Mouse (Mus musculus) Patski (cell line): ENCODE data around the gene Poc1b. TPM values are rescaled to one million over a fixed set of nuclear protein-coding genes. Genes with fewer than 3 reads are reported as not detected.
"Not testable (repeated sequence)": the region's sequence is repeated elsewhere in the genome, so short reads cannot be mapped to it uniquely, and the experiment has no call there.

Experiments
- ATAC-seq: fragments of 100-300 bp; one replicate; pipeline ENCODE4 v1.8.0; 2021
- CTCF ChIA-PET: fragments of 350-600 bp; sonication (Branson Sonifier 250); formaldehyde crosslinking; loops from one replicate; lab custom pipeline; 2022; ENCODE audit warnings: inconsistent platforms; lab: Charles Lee
- POLR2A ChIA-PET: fragments of 350-600 bp; sonication (Branson Sonifier 250); formaldehyde crosslinking; loops from one replicate; lab custom pipeline; 2022; ENCODE audit warnings: antibody characterized with exemption, inconsistent platforms; lab: Charles Lee
- DNase-seq: peaks from one replicate; pipeline ENCODE4 v3.0.0-alpha.2; 2011; ENCODE audit warnings: low read depth, low spot score
- H3K27me3 ChIP-seq: fragments of 371-371 bp; one replicate; pipeline ENCODE4 v1.5.1; 2021
- CTCF ChIP-seq: fragments of 100-300 bp; IDR thresholded peaks from one replicate; pipeline ENCODE4 v1.5.1; 2021
- in situ Hi-C: fragments of 300-500 bp; cut with MboI; formaldehyde crosslinking; loops from 3 replicates; pipeline ENCODE4 v1.11.1; 2018; ENCODE audit warnings: low pct_unique_long_range_greater_than_20kb, mixed read lengths
- polyA plus RNA-seq: library from polyadenylated mRNA; unstranded; gene quantifications from one replicate; pipeline ENCODE4 v1.2.3, GENCODE M21; 2021

The Poc1b gene
- polyA plus RNA-seq, 1 experiment from 2014 or later, result 10.5 TPM

GRCm38 (mm10) chr10:99214421-99215299 is 107.8 kb downstream of the Poc1b start:
- ChIA-PET CTCF (interaction anchor here (0.9 to 2.2 kb wide), 3 partner anchors 11 to 32 kb away, joined by 3 to 7 read pairs (median 3); no protein-coding TSS in a partner anchor), POLR2A (interaction anchor here (1.0 kb wide), 1 partner anchor 17 kb away, joined by 3 read pairs; no protein-coding TSS in a partner anchor)
- H3K27me3 ChIP-seq, result no peaks in the 10 kb centered on the region
- no peak for DNase-seq
- TF ChIP-seq CTCF, result no peak
- in situ Hi-C loops, result no loop called here
- no peak for ATAC-seq

- ATAC-seq, in situ Hi-C loops, H3K27me3 ChIP-seq, POLR2A ChIA-PET, DNase-seq: not testable (repeated sequence)
- CTCF ChIA-PET, result interaction anchor here (2.2 kb wide), 1 partner anchor 16 kb away, joined by 7 read pairs; no protein-coding TSS in a partner anchor
Measured at GRCm38 (mm10) chr10:99216570-99216969, 109.7 kb downstream of the Poc1b start.

GRCm38 (mm10) chr10:99221540-99221939 is 114.7 kb downstream of the Poc1b start:
- in situ Hi-C loops, result no loop called here
- POLR2A ChIA-PET, result no interaction called here
- no peak for DNase-seq
- CTCF ChIA-PET, result no interaction called here
- TF ChIP-seq CTCF, result no peak
- H3K27me3 ChIP-seq, result no peaks in the 10 kb centered on the region
- no peak for ATAC-seq

- CTCF ChIA-PET, result interaction anchor here (0.8 to 1.0 kb wide), 2 partner anchors 11 to 34 kb away, joined by 3 read pairs; no protein-coding TSS in a partner anchor
- TF ChIP-seq CTCF, result no peak
Measured at GRCm38 (mm10) chr10:99222726-99223125, 115.9 kb downstream of the Poc1b start.

GRCm38 (mm10) chr10:99224218-99224617 is 117.4 kb downstream of the Poc1b start:
- ChIA-PET CTCF (interaction anchor here (0.9 kb wide), 1 partner anchor 9 kb away, joined by 3 read pairs; no protein-coding TSS in a partner anchor), POLR2A (no interaction called here)
- no peak for ATAC-seq
- no peak for TF ChIP-seq CTCF
- in situ Hi-C loops, result no loop called here
- DNase-seq, result no peak
- H3K27me3 ChIP-seq, result no peaks in the 10 kb centered on the region

More at GRCm38 (mm10) chr10:99222726-99223125, 115.9 kb downstream of the Poc1b start:
- in situ Hi-C loops, result no loop called here
- ATAC-seq, result no peak
- POLR2A ChIA-PET, result interaction anchor here (0.9 to 1.2 kb wide), 3 partner anchors 19 to 43 kb away, joined by 3 to 5 read pairs (median 4); no protein-coding TSS in a partner anchor
- DNase-seq, result no peak
- no peaks in the 10 kb centered on the region for H3K27me3 ChIP-seq

GRCm38 (mm10) chr10:99226782-99227181 is 119.9 kb downstream of the Poc1b start:
- TF ChIP-seq CTCF, result no peak
- in situ Hi-C loops, result no loop called here
- no peak for ATAC-seq
- ChIA-PET POLR2A (no interaction called here), CTCF (no interaction called here)
- DNase-seq, result no peak
- H3K27me3 ChIP-seq, result no peaks in the 10 kb centered on the region

- H3K27me3 ChIP-seq, result no peaks in the 10 kb centered on the region
- POLR2A ChIA-PET, result interaction anchor here (0.9 to 1.0 kb wide), 2 partner anchors 24 to 36 kb away, joined by 3 to 7 read pairs; no protein-coding TSS in a partner anchor
- TF ChIP-seq CTCF, result no peak
- ATAC-seq (no peak), DNase-seq (no peak)
- in situ Hi-C loops, result no loop called here
- CTCF ChIA-PET, result no interaction called here
Measured at GRCm38 (mm10) chr10:99227968-99228864, 121.4 kb downstream of the Poc1b start.

GRCm38 (mm10) chr10:99229031-99229684 is 122.3 kb downstream of the Poc1b start:
- POLR2A ChIA-PET, result no interaction called here
- in situ Hi-C loops, result no loop called here
- no peak for TF ChIP-seq CTCF
- ATAC-seq, result no peak
- no peak for DNase-seq
- CTCF ChIA-PET, result interaction anchor here (1.4 kb wide), 1 partner anchor 39 kb away, joined by 6 read pairs; no protein-coding TSS in a partner anchor
- H3K27me3 ChIP-seq, result no peaks in the 10 kb centered on the region

GRCm38 (mm10) chr10:99232518-99233227 is 125.8 kb downstream of the Poc1b start:
- no peaks in the 10 kb centered on the region for H3K27me3 ChIP-seq
- CTCF ChIA-PET, result interaction anchor here (1.2 to 1.9 kb wide), 4 partner anchors 9 to 30 kb away, joined by 3 to 7 read pairs (median 4); no protein-coding TSS in a partner anchor
- POLR2A ChIA-PET, result interaction anchor here (0.7 to 0.8 kb wide), 2 partner anchors 60 to 61 kb away, joined by 3 read pairs; no protein-coding TSS in a partner anchor
- DNase-seq, result no peak
- ATAC-seq, result no peak
- no peak for TF ChIP-seq CTCF
- in situ Hi-C loops, result no loop called here
